Mouse (Mus musculus) lung, postnatal 10 days (tissue): Measurements from ENCODE around the gene Agxt2.

Experiments
- DNase-seq: peaks from one replicate; pipeline ENCODE4 v3.0.0; 2021

Agxt2 gene

GRCm38 (mm10) chr15:10426545-10427266, 68.4 kb downstream of the Agxt2 start:
- DNase-seq: no peak

DNA sequence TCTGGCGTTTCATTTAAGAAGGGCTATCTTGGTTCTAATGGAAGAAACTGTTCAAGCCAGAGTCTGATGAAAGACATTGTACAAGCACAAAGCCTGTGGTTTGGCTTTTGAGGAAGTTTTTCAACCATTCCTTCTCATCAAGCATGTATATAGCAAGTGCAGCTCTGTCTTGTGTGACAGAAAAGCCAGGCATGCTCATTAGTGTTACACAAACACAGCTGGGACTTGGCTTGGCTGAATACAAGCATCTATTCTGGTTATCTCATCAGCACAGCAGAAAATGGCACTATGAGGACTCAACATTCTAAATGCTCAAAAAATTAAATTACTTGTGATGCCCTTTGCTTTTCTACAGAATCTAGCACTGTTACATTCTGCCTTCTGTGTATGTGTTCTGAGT, 78.6 kb downstream of the Agxt2 start:
- DNase-seq: no peak

DNA sequence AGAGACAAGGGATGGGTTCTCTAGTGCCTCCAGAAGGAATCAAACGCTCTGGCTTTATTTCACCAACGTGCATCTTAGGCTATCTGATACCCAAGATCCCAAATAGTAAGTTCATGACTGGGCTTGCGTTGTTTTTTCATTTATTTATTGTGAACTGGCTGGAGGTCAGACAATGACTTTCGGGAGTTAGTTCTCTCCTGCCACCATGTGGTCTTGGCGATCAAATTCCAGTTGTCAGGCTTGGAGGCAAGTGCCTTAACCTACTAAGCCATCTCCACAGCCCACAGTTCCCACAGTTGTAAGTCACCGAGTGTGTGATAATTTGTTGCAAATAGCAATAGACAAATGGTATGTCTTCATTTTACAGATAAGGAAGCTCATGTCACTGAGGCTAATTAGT, 81.6 kb downstream of the Agxt2 start:
- DNase-seq: peak; percentile 6

GRCm38 (mm10) chr15:10441493-10441892, 83.2 kb downstream of the Agxt2 start:
- no peak for DNase-seq

- no peak for DNase-seq
Observed at GRCm38 (mm10) chr15:10442275-10442674, 83.9 kb downstream of the Agxt2 start.

DNA sequence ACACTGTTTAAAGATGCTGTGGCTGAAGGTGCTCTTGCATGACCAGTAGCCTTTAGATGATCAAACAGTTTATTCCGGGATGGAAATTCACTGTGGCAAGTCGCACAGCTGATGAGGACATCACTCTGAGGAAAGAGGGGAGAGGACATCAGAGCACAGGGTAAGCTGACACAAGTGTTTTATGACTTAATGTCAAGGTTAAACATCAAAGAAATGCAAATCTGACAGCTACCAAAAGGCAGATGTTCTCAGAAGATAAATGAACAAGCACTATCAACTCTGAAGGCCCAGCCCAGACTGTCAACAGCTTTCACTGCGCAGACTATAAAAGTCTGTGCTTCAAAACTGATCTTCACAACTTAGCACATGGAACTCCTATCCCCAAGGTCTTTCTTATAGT, 88.8 kb downstream of the Agxt2 start:
- DNase-seq: no peak
